Mouse (Mus musculus) retina, postnatal 1 day (tissue): Measurements from ENCODE around the gene Mapk3.
"Not testable (repeated sequence)": the region's sequence is repeated elsewhere in the genome, so short reads cannot be mapped to it uniquely, and the experiment has no call there.

Experiments used
- DNase-seq: peaks from one replicate; pipeline ENCODE4 v3.0.0-alpha.2; 2012

The Mapk3 gene

DNA sequence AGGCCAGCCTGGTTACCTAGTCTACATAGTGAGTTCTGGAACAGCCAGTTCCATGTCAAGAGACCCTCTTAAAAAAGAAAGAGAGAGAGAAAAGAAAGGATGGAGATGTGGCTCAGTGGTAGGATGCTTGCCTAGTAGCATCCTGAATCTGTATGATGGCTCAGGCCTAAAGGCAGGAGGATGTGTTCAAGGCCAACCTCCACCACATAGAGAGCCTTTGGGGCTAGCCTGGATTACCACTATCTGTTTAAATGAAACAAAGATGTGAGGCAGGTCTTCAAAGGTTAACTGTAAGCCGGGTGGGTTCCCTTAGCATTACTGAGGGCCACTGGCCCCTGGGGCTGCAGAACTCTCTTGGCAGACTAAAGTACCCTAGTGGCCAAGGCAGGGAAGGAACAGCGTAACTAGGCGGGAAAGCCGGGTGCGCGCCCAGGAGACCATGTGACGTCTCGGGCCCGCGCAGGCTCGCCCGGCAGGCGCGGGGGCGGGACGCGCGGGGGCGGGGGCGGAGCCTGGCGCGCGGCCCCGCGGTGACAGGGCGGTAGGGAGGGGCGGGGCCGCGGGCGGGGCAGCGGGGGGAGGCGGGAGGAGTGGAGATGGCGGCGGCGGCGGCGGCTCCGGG, at the start of gene Mapk3:
Mapk3 (plus strand) TSS at position 552 of the 622 bp plus-strand sequence.
- peak; percentile 96 for DNase-seq

DNA sequence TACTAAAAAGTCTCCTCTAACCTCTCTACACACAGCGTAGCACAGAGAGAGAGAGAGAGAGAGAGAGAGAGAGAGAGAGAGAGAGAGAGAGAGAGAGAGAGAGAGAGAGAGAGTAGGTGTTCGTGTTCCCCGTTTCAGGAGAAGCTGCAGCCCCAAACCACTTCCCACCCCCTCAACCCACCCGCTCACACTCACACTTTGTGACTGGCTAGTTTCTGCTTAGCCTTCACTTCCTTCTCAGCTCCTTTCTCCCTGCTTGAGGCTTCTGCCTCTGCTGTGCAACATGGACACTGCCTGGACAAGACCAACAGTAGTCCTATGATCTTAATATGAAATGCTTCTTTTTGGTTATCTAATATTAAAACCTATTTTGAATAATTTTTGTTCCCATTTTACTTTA, 49.1 kb upstream of the Mapk3 start:
- no peak for DNase-seq

DNA sequence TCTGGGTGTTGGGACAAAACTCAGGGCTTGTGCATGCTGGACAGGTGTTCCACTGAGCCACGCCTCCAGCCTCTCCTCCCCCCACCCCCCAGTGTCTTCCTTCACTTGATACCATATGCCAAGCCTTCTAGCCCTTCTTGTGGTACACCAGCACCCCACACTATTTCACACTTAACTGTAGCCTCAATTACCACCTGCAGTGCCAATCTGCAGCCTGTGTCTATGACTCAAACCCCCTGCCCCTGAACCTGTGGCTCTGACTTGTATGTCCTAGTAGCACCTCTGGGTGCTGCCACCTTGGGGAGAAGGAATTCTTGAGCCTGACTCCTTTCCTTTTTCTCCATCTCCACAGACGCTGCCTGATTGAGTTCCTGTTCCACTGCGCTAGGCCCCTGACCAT, 47.5 kb upstream of the Mapk3 start:
- DNase-seq: no peak

DNA sequence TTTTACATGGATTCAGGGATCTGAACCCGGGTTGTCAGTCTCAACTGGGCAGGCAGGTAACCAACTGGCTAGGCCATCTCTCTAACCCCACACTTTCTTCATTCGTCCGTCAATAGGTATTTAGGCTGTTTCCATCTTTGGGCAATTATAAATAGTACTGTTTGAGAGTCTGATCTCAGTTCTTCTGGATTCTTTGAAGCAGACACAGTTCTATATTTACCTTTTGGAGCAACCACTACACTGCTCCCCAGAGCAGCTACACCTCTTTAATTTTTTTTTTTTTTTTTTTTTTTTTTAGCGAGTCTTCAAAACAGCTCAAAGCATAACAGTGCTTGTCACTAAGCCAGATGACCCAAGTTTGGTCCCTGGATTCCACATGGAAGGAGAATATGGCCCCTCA, 43.7 kb upstream of the Mapk3 start:
- no peak for DNase-seq

DNA sequence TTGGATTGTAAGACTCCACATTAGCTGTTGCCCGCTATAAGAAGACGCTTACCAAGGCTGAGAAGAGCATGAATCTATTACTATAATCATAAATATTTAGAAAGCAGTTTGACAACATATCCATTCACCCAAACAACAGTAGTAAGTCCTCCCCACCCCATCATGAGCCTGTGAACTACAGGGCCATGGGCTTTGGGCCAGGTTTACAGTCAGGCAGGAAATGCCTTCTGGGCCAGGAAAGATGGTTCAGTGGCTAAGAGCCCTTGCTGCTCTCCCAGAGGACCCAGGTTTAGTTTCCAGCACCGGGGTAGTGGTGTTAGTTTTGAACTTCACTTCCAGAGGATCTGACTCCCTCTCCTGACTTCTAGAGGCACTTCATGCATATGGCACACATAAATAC, 41.8 kb upstream of the Mapk3 start:
- DNase-seq: no peak

DNA sequence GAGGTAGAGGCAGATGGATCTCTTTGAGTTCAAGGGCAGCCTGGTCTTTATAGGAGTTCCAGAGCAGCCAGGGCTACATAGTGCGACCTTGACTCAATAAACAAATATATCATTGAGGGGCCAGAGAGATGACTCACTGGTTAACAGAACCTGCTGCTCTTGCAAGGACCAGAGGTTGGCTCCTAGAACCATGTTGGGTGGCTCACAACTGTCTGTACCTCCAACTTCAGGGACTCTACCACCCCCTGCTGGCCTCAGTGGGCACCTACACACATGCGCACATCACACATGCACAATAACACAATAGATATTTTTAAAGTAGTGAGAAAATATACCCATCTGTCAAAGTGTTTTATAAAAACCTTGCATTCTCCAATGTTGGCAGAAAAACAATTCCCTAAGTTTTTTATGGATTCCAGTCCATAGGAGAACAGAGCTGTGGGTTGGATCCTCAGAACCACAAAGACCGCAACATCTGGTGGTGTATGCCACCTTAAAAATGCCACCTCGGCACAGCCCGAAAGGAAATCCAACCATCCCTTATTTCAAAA, 40.5 kb upstream of the Mapk3 start:
- no peak for DNase-seq

DNA sequence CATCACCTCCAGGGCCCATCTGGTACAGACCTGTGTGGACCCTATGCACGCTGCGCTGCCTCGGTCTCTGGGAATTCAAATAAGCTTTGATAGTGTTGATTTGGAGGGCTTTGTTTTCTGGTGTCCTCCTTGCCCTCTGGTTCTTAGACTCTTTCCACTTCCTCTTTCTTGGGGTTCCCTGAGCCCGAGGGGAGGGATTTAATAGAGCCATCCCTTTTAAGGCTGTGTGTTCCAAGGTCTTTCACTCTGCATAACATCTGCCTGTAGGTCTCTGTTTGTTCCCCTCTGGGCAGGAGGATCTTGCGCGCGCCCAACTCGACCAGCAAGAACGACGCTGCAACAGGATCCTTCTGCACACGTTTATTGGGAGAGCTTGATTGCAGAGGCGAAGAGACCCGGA, 37.8 kb upstream of the Mapk3 start:
- DNase-seq: no peak

DNA sequence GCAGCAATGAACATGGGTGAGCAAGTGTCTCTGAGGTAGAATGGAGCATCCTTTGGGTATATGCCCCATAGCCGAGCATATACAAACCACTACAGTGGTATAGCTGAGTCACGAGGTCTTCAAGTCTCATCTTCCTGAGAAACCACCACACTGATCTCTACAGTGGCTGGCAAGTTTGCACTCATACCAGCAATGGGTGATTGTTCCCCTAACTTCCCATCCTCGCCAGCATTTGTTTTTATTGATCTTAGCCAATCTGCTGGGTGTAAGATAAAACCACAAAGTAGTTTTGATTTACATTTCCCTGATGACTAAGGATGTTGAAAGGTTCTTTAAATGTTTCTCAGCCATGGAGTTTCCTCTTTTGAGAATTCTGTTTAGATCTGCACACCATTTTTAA, 34.3 kb upstream of the Mapk3 start:
- DNase-seq: no peak

DNA sequence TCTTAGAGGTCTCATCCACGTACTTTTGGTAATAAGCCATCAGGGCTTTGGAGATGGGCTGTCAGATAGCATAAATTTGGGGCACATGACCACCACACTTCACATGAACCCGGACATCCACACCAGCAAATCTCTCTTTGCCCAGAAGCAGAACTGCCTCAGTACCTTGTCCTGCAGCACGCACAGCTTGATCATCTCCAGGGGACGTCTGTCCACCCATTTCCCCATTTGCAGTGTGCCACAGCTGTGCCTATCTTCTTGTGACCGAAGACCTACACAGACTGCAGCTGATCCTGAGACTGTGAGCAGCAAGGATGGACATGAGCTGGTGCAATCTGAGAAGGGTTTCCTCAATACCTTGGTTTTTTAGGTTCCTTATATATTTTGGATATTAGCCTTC, 33.7 kb upstream of the Mapk3 start:
- DNase-seq: no peak

DNA sequence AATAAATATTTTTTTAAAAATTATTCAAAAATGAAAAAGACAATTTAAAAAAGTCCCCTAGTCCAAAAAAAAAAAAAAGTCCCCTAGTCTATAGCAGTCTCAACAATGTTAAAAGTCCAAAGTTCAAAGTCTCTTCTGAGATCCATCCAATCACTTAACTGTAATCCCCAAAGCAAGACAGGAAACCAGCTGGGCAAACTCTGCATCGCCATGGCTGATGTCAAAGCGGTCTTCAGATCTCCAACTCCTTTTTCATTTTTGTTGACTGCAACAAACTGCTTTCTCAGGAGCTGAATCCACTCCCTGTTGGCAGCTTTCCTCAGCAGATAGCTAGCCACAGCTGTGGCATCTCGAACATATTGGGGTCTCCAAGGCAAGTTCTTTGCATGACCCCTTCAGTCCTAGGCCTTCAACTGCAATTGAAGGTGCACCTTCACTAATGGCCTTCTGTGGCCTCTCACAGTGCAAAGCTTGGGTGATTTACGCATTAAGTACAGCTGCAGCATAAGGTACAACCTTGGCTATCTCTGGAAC, 29.1 kb upstream of the Mapk3 start:
- not testable (repeated sequence) for DNase-seq

DNA sequence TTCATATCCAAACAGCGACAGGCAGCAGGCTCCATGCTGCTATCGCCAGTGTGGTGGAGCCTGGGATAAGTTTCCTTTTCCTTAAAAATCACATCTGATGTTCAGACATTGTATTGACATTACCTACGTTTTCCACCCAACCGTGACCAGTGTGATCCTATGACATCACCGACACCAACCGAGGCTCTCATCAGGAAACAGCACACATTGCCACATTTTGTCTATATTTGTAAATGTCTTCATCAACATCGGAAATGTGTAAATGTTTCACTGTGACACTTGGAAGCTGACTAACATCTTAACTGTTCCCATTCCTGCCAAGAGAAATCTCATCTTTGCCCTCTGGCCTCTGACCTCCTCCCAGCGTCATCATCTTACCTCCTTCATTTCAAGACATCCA, 23.3 kb upstream of the Mapk3 start:
- no peak for DNase-seq

DNA sequence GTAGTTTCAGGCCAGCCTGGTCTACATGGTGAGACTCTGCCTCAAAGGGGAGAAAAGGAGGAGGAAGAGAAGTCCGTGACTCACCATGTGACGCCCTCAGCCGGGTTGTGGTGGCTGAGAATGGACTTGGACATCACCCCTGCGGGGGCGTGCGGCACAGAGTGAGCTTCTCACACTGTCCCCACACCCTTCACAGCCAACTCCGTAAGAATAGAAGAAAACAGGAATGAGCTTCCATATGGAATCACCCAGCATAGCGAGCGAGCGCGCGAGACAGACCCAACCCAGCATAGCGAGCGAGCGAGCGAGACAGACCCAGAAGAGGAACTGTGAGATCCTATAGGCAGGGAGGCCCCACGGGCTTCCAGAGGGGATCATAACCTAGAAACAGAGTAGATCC, 19.9 kb upstream of the Mapk3 start:
- no peak for DNase-seq

DNA sequence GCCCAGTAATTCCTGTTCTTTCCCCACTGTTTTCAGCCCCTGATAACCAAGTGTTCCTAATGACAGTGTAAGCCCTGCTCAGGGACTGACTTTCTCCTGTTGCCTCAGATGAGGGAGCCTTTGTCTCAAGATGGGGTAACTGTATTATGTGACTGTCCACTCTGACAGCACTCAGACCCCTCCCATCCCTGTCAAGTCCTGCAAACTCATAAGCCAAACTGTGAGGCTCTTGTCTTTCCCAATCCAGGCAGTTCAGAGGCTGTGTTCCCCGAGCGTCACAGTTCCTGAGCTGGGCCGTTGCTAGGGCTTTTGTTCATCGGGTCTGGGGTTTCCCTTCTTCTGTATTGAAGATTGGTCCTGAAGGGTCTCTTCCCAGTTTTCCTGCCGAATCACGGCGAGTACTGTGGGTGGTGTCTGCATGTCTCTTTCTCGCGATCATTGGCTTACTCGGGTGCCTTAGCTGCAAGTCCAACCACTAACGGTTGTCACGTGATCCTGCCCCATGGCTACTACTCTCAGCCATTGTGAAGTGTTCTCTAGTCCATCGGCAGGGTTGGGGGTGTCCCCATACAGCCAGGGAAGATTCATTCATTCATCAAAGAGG, 19.2 kb upstream of the Mapk3 start:
- peak; percentile 37 for DNase-seq

DNA sequence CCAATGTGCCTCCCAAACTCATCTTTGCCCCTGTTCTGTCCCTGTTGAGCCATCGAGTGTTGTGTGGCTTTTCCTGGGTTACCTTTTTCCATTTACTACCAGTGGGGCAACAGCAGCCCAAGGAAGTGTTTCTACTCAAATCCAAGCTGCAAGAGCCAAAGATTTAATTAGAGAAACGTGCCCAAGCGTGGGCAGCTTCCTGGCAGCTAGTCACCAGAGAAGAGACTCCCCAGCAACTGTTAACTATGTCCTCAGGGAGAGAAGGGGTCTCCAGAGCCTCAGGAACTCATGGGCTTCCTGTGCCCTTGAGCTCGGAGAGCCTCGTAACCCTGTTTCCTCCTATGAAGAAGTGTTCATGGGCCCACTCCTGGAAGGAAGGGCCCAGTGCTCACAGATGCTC, 18.4 kb upstream of the Mapk3 start:
- DNase-seq: no peak

DNA sequence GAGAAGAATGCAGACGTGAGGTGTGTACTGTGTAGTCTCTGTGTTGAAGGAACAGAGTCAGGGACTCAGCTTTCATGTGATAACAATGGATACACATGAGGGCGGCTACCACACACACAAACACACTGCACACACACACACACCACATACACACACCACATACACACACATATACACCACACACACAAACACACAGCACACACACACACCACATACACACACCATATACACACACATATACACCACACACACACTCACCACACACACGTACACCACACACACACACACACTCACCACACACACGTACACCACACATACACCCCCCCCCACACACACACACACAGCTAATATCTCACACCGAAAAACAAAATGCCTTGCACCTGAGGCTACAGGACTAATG, 17.9 kb upstream of the Mapk3 start:
- no peak for DNase-seq

DNA sequence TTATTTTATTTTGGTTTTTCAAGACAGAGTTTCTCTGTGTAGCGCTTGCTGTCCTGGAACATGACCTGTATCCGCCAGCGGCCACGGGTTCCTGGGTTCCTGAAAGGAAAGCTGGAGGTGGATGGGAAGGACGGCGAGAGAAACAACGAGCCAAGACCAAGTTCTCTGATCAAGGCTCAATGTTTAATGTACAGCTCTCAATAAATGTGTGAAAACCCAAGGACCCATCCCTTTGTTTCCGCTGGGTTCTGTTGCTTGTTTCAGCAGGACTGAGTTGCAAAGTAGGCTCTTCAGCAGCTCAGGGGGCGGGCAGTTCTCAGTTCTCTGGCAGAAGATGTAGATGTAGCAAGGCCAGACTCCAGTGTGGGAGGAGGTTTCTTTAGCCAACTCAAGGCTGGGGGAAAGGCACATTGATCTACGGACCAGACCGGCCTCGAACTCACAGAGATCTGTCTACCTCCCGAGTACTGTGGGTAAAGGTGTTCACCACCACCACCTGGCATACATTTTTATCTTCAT, 17.4 kb upstream of the Mapk3 start:
- no peak for DNase-seq

DNA sequence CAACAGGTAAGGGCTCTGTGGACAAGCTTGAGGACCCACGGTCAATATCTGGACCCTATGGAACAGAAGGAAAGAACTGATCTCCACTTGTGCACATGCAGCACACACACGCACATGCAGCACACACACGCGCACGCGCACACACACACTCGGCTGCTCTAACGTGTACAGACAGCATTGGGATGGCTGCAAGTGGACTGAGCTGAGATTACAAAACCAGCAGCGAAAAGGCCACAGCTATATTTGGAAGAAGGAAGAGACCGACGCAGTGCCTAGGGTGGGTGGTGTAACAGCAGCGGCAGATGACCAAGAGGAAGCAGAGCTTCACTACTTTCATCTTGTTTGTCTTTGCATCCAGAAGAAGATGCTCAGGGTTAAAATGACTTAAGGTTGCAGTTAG, 13.3 kb upstream of the Mapk3 start:
- no peak for DNase-seq

DNA sequence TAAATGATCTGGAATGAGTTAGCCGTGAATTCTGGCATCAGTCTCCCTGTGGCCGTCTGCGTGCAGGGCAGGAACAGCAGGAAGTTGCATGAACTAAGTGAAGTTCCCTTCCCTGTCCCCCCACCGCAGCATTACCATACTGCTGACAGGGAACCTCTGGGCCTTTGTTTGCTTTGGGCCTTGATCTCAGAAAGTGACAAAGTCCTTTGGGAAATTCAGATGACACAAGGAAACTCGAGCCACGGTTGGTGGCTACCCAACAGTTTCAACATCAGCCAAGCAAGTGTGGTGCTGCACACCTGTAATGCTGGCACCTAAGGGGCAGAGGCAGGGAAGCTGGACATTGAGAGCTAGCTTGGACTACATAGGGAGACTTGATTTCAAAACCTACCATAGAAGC, 12.6 kb upstream of the Mapk3 start:
- no peak for DNase-seq

DNA sequence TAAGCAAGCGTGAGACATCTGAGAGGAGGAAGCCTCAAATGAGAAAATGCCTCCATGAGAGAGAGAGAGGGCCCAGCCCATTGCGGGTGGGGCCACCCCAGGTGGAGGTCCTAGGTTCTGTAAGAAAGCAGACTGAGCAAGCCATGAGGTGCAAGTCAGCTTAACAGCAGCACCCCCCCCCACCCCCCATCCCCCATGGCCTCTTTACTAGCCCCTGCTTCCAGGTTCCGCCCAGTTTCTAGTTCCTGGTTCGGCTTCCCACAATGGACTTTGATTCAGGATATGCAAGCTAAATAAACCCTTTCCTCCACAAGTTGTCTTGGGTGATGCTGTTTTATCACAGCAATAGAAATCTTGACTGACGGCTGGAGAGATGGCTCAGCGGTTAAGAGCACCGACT, 10.6 kb upstream of the Mapk3 start:
- no peak for DNase-seq

DNA sequence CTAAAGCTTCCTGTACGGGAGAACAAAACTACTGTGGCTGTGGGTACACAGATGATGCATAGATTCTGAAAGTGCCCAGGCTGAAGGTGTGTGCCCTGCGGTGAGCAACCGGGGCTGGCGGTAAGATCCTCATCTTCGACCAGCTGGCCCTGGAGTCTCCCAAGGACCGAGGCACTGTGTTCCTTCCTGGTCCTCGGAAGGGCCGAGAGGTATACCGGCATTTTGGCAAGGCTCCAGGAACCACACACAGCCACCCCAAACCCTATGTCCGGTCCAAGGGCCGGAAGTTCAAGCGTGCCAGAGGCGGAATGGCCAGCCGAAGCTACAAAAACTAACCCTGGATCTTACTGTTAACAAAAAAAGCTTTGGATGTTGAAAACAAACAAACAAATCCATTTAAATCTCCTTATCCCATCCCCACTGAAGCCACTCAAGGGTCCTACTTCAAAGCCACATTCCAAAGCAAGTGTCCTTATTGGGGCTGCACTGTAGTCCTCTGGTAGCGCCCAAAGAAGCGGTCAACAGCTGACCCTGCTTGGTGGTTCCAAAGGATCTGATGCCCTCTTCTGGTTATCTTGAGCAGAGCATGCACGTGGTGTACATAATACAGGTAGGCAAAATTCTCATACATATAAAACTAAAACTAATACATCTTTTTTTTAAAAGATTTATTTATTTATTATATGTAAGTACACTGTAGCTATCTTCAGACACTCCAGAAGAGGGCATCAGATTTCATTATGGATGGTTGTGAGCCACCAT, 9.6 kb upstream of the Mapk3 start:
- DNase-seq: no peak

DNA sequence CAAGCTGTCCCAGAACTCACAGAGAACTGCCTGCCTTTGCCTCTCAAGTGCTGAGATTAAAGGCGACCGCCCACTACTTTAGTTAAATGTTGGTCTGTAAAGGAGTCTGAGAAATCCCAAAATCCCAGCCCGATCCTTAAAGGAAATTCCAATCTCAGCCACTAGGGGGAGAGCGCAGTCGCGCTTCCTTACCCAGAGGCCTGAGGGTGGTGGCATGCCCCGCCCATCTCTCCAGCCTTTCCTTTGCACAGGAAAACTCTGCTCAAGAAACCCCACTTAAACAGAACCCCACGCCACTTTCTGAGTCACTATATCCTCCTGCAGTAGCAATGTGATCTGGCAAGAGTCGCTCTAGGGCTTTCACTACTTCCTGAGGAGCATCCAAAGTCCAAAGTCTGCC, 4.5 kb upstream of the Mapk3 start:
- DNase-seq: peak; percentile 88

DNA sequence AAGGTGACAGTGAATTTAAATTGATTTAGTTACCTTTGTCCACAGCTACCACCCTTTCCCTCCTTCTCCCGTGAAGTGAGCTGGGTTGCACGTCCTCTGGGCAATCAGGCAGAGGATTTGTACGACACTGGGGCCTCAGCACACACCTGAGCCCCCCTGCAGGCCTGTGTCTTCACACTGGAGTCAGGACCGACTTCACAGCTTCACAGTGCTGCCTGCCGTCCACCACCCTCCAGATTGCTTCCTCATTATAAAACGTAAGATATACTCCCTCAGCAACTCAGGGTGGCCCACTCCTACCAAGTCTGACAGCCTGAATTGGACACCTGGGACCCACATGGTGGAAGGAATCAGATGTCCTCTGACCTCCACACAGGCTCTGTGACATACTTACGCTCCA, 862 bp upstream of the Mapk3 start:
- DNase-seq: no peak

DNA sequence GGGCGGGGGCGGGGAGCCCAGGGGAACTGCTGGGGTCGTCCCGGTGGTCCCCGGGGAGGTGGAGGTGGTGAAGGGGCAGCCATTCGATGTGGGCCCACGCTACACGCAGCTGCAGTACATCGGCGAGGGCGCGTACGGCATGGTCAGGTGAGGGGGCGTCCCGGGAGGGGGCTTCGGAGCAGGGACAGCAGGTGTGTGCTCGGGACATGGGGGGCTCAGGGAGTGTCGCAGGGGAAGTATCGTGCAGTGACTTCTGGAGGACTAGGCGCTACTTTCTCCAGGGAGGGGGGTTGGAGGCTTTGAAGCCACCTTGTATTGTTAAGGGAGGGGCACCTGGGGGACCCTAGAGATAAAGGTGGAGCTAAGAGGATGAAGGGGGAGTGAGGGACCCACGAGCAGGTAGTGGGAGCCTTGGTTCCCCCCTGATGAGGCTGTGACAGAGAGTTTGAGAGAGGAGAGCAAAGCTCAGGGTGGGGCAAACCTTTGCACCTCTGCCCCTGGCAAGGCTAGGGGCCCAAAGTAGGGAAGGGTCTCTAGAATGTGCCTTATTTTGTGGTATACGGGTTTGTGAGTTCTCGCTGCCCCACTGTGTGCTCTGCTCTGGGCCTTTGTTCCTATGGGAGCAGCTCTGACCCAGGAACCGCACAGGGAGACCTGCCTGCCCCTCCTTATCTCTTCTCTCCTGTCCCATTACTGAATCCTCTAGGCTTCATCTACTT, 430 bp downstream of the Mapk3 start:
- DNase-seq: no peak
